Mouse (Mus musculus) layer of hippocampus, postnatal 10 days (tissue): Measurements from ENCODE around the gene Dtx3. TPM values are rescaled to one million over a fixed set of nuclear protein-coding genes. Genes with fewer than 3 reads are reported as not detected.
"Not testable (repeated sequence)": the region's sequence is repeated elsewhere in the genome, so short reads cannot be mapped to it uniquely, and the experiment has no call there.

Experiments
- DNase-seq, 2 experiments: peaks; one replicate each; pipeline ENCODE4 v3.0.0; 2021; ENCODE audit warnings: low spot score in 2 of 2
- total RNA-seq, 2 experiments: library from RNA; stranded (reverse); gene quantifications; 2 replicates each; pipeline ENCODE4 v1.2.3; 2021

Gene Dtx3
- total RNA-seq, 2 experiments from 2014 or later: 187 to 203 TPM

DNA sequence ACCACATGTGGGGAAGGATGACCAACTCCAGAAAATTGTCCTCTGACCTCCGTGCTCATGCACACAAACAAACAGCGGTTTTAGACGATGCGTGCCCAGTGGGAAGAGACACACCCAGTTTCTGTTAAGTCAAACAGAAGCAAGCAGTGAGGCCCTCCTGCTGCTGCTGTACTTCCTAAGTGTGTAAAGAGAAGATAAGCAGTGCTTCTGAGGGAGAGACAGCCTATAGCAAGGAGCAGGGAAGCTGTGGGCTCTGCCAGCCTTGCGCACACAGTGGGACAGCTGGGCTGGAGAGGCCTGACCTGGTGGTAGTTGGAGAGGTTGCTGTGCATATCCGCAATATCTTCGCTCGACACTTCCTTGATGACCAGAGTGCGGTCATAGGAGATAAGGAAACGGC is 9.8 kb upstream of the Dtx3 start:
- DNase-seq: no peak

DNA sequence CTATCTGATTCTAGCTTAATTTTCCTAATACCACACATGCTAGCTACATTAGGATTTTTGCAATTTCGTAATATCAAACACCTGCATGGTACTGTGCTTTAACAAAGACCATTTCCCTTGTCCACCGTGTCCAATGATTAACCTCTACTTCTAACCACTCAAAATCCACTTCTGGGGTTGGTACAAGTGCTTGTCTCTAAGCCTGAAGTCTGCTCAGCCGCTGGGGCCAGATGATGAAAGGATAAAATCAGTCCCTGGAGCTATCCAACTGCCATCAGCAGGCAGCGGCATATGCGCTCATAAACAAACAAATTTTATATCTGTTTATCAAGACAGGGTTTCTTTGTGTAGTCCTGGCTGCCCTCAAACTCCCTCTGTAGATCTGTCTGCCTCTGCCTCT is 9.1 kb upstream of the Dtx3 start:
- DNase-seq: no peak

GRCm38 (mm10) chr10:127203106-127203505 is 7.6 kb upstream of the Dtx3 start:
- DNase-seq: no peak

DNA sequence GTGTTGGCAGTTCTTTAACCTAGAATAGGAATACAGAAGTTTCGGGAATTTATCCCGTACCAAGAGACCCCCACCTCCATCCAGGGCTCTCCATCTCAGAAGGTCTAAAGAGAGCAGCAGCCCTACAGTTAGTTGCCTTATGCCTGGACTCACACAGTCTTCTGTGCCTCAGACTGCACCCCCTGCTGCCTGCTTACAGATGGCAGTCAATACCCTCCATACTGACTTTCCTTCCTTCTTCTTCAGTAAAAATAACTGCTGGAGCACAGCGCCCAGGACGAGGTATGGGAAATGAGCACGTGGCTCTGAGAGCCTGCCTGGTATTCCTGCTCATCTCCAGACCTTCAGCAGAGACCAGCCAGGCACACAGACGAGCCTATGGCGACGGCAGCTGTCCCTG is 4.8 kb upstream of the Dtx3 start:
- DNase-seq: no peak

DNA sequence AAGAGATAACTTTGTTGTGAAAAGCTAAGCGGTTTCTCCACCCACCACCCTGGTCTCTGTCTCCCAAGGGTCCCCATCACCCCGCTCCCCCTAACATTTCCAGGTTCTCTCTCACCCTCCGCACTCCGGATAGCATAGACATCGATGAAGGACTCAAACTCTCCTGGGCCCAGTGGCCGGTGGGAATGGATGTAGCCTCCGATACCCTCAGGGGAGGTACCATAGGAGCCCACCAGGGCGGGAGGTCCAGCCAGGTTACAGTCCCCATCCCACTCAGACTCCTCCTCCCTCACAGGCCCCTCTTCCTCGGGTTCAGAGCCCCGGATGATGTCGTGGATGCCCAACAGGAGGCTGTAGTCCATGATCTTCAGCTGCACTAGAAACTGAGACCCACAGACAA is 3.9 kb upstream of the Dtx3 start:
- no peak for DNase-seq

DNA sequence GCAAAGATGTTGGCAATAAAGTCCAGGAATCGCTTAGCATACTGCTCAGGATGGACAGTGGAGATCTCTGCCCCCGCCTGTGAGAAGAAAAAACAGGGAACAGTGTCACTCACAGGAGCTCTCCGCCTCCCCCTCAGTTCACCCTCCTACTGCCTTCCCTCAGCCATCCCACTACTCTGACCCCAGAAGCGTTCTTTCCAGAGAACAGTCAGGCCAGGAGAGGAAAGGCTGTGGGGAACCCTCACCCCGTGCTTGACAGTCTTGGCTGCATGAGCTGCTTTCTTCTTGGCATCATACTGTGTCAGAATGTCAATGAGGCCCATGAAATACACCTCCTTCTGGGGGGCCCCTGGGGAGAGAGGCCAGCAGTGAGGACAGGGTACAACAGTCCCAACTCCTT is 3.5 kb upstream of the Dtx3 start:
- no peak for DNase-seq

GRCm38 (mm10) chr10:127198492-127198891 is 3.0 kb upstream of the Dtx3 start:
- DNase-seq: no peak

DNA sequence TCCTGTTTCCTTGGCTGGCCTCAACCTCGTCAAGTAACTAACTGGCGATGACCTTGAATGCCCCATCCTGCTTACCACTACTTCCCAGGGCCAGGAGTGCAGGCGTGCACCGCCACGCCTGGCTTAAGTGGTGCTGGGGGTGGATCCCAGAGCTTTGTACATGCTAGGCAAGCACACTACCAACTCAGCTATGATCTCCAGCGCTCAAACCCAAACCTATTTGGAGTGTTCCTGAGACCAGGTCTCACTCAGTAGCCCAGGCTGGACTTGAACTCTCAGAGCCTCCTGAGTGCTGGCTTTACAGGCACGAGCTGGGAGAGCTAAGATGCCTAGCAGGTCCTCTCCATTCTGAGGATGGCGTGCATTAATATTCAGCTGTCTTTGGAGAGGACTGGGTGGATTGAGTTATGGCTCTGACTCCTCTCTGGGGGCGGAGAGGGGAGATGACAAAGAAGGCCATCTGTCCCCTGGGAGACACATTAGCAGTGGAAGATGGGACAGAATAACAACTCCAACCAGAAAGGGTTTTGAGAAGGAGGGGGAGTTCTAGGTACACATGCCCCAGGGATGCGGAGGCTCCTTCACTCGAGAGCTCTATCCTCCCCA is 2.1 kb upstream of the Dtx3 start:
- no peak for DNase-seq

DNA sequence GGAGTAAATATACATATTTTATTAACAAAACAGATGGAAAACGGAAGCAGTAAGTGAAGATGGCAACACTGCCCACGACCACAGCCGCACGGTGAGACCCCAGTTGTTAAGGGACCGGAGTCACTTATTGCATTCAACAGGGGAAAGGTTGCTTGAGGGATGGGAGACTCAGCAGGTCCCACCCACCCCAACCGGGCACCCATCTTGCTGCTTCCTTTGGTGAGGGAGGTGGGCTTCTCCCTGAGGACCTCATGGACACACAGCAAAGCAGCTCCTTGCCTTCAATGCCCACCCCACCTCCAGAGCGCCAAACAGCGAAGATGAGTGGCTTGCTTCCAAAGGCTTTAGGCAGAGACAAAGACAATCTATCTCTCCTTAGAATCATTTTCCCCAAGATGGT is 1.6 kb upstream of the Dtx3 start:
- no peak for DNase-seq

- peak in 1 of 2 experiments; percentile 64 for DNase-seq
Observed at GRCm38 (mm10) chr10:127196392-127196791, 864 bp upstream of the Dtx3 start.

DNA sequence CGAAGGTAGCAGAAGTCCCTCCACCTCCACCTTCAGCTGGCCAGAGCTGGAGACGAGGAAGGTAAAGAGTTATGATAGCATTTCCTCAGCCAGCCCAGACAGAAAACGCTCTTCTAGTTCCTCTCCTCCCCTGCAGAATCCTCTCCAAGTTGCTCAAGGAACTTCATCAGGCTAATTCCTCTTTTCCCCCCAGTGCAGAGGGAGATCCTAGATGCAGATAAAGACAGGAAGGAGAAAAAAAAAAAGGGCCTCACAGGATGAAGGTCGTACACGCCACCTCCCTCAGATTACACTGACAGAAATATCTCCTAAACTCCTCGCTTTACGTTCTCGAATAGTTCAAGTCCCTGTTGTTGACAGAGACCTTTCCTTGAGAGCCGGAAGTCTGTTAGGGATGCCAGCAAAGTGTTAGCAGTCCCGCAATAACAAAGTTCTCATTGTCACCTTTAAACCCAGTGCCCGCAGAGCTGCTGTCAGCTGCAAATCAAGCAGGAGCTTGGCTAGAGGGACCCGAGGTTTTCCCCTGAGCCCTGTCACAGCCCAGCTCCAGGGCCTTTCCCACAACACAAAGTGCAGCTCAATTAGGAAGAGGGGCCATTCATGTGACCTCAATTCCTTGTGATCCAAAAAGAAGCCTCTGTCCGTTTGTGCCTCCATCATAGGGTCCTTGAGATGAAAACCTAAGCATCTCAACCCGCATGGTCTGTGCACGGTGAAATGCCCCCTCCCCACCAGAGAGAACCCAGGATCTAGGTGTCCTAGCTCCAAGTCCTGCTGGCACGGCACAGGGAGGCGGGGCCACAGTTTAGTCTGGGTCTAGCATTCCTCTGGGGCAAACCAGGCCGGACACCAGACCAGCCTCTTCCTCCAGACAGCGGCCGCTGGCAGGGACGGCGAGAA is 850 bp downstream of the Dtx3 start:
- peak in 1 of 2 experiments; percentile 63 for DNase-seq

DNA sequence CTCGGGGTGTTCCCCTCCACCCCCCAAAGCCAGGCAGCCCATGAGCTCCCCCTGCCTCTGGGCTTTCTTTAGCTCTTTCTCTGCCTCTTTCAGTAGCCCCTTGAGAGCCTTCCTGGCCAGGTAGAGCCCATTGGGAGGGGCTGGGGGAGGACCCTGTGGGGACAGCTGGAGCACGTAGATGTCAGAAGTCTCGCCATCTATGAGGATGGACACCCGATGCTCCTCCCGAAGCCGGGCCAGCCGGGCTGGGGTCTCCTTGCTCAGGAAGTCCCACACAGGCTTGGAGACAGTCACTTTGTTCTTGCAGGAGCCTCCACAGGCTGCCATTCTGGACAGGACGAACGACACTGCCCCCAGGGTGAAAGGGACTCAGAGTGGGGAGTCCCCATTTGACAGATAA is 2.5 kb downstream of the Dtx3 start:
- no peak for DNase-seq

DNA sequence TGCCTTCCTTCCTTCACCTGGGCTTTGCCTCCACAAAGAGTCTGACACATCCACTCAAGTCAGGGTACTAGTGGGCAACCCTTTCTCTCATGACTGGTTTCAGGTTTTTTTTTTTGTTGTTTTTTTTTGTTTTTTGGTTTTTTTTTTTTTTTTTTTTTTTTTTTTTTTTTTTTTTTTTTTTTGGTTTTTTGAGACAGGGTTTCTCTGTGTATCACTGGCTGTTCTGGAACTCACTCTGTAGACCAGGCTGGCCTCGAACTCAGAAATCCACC is 3.5 kb downstream of the Dtx3 start:
- DNase-seq: not testable (repeated sequence)

- peak in 1 of 2 experiments; percentile 18 for DNase-seq
Observed at GRCm38 (mm10) chr10:127191191-127192056, 4.1 kb downstream of the Dtx3 start.

GRCm38 (mm10) chr10:127190398-127191190 is 4.9 kb downstream of the Dtx3 start:
- peak in 1 of 2 experiments; percentile 29 for DNase-seq

GRCm38 (mm10) chr10:127189651-127190381 is 5.7 kb downstream of the Dtx3 start, which contains the start of gene Arhgef25:
TSS of gene Arhgef25 (minus strand) at chr10:127190083.
- peak in 1 of 2 experiments; percentile 62 for DNase-seq

DNA sequence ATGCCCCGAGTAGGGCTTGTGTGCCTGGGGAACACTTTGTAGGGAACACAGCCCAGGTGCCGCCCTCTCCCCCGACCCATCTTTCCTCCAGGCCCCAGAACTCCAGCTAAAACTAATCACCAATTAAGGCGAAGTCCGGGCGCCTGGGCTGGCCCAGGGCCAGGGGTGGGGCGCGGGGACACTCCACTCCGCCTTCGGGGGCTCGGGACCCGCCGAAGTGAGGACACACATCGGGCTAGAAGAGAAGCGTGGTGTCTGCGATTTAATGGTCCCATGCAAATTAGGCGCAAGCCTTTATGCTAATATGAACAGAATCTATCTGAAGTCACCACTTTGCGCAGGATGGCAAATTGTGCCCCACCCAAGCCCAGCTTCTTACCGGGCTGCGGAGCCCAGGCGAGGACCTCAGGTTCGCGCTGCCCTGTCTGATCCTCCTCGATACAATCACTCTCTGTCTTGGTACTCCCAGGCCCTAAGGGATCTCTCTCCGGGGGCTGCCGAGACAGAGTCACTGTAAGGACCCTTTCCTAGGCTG is 6.3 kb downstream of the Dtx3 start:
- peak; percentile 55 to 63 for DNase-seq

DNA sequence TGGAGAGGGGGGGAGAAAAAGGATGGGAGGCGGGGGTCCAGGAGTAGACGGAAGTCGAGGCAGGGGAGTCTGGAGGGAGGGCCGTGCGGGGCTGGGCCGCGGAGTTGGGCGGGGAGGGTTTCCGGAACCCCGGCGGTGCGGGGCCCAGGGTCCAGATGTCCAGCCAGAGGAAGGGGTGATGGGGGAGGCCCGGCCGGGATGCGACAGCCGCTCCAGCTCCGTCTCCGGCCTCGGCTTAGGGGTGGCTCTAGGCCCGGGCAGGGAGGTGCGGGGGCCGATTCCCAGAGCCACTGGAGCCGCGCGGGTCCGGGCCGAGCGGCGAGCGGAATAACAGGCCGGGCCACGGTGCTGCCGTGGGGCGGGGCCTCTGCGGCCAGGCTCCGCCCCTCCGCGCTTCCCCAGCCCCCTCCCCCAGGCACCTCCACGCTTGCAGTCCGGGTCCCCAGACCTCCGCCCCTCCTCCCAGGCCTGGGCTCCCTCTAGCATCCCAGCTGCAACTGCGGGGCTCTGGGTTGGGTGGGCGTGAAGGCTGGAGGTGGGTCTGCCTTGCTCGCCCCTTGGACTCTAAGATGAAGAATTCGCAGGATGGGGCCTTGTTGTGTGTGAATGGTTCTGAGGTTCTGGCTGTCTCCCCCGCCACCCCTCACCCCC is 6.9 kb downstream of the Dtx3 start:
- peak; percentile 59 to 75 for DNase-seq

GRCm38 (mm10) chr10:127188079-127188453 is 7.5 kb downstream of the Dtx3 start:
- peak in 1 of 2 experiments; percentile 40 for DNase-seq
